Mouse (Mus musculus) ES-E14 (cell line): ENCODE measurements around the gene Nell1. TPM values are rescaled to one million over a fixed set of nuclear protein-coding genes. Genes with fewer than 3 reads are reported as not detected.

Experiments
- DNase-seq: peaks from one replicate; pipeline ENCODE4 v3.0.0-alpha.2; 2013; ENCODE audit warnings: low read depth, low spot score
- H3K27ac ChIP-seq: 2 replicates; pipeline ENCODE4 v1.5.1; 2012; ENCODE audit warnings: low read depth, mild to moderate bottlenecking, low read length, moderate library complexity, mixed read lengths; ENCODE audit not compliant: poor library complexity, insufficient read depth, severe bottlenecking
- H3K36me3 ChIP-seq: 2 replicates; pipeline ENCODE4 v1.6.1; 2012; ENCODE audit warnings: mild to moderate bottlenecking, low read length, moderate library complexity, mixed read lengths; ENCODE audit not compliant: control insufficient read depth, poor library complexity, insufficient read depth, severe bottlenecking
- H3K4me1 ChIP-seq, 2 experiments: fragments of 150-350 bp in 1 of 2; sonication (generic) in 1 of 2; 2 replicates each; pipeline ENCODE4 v1.6.1; 2012; ENCODE audit warnings: low read length in 2 of 2, mild to moderate bottlenecking in 1 of 2, mixed read lengths in 1 of 2; ENCODE audit not compliant: control insufficient read depth in 2 of 2, insufficient read depth in 2 of 2, poor library complexity in 1 of 2
- H3K4me3 ChIP-seq, 2 experiments: fragments of 150-350 bp in 1 of 2; sonication (generic) in 1 of 2; 2 replicates each; pipeline ENCODE4 v1.5.1; 2012; ENCODE audit warnings: low read length in 2 of 2, low read depth in 1 of 2, mild to moderate bottlenecking in 1 of 2, mixed read lengths in 1 of 2; ENCODE audit not compliant: insufficient read depth in 1 of 2, poor library complexity in 1 of 2, severe bottlenecking in 1 of 2
- H3K9ac ChIP-seq: 2 replicates; pipeline ENCODE4 v1.6.1; 2012; ENCODE audit warnings: low read depth, mild to moderate bottlenecking, low read length, mixed read lengths; ENCODE audit not compliant: poor library complexity, insufficient read depth, severe bottlenecking
- H3K9me3 ChIP-seq: fragments of 150-350 bp; sonication (generic); 2 replicates; pipeline ENCODE4 v1.6.1; 2012; ENCODE audit warnings: low read depth, mild to moderate bottlenecking, low read length; ENCODE audit not compliant: control insufficient read depth, insufficient read depth
- CHD2 ChIP-seq: IDR thresholded peaks from 2 replicates; pipeline ENCODE4 v1.6.1; 2014; ENCODE audit warnings: mild to moderate bottlenecking, low read depth, low read length, inconsistent platforms
- HCFC1 ChIP-seq: IDR thresholded peaks from 2 replicates; pipeline ENCODE4 v1.6.1; 2012; ENCODE audit warnings: low read length, inconsistent platforms, borderline replicate concordance; ENCODE audit not compliant: insufficient read depth
- MAFK ChIP-seq: IDR thresholded peaks from 2 replicates; pipeline ENCODE4 v1.6.1; 2014; ENCODE audit warnings: mild to moderate bottlenecking, low read depth, low read length, inconsistent platforms; ENCODE audit not compliant: insufficient read depth
- ZC3H11A ChIP-seq: IDR thresholded peaks from 2 replicates; pipeline ENCODE4 v1.6.1; 2012; ENCODE audit warnings: low read depth, mild to moderate bottlenecking, inconsistent platforms, low read length, borderline replicate concordance
- ZNF384 ChIP-seq: IDR thresholded peaks from 2 replicates; pipeline ENCODE4 v1.6.1; 2012; ENCODE audit warnings: low read depth, low read length, inconsistent platforms
- in situ Hi-C, 2 experiments: fragments of 600-800 bp; cut with MboI; formaldehyde crosslinking; loops; one replicate each; pipeline ENCODE4 v1.15.1; 2025; ENCODE audit warnings: low sequenced_read_pairs in 2 of 2, inconsistent platforms in 1 of 2; ENCODE audit not compliant: unreplicated experiment in 2 of 2
- total RNA-seq: library from RNA; depleted of rRNA; stranded (reverse); fragments of 300-350 nt; gene quantifications from 2 replicates; pipeline ENCODE4 v1.2.3, GENCODE M21; 2012

Nell1 gene
- total RNA-seq, 1 experiment, result 1.8 TPM

DNA sequence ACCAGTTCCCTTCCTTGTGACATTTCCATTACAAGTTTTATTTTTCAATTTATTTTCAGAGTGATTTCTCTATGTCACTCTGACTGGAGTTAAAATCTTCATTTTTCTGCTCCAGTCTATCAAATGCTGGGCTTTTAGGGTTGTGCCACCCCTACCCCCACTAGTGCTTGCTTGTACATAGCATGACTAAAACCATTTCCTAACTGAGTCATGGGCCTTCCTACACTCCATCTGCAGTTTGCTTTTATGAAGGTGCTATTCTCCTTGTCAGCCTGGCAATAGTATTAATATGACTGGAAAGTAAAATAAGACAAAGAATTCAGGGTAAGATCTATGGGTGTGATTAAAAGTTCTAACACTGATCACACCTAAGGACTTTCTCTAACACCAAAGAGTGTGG, 798.9 kb downstream of the Nell1 start:
- in situ Hi-C loops, result no loop called here
- H3K9ac ChIP-seq, result no peak overlapping the region
- H3K4me1 ChIP-seq, result no peaks in the 10 kb centered on the region
- no peak for DNase-seq
- no peak overlapping the region for H3K4me3 ChIP-seq
- no peak overlapping the region for H3K27ac ChIP-seq
- no peaks in the 10 kb centered on the region for H3K36me3 ChIP-seq
- no peak for TF ChIP-seq HCFC1
- TF ChIP-seq CHD2, result no peak
- TF ChIP-seq ZNF384, result no peak
- TF ChIP-seq MAFK, result no peak
- no peak for TF ChIP-seq ZC3H11A
- no peaks in the 10 kb centered on the region for H3K9me3 ChIP-seq

DNA sequence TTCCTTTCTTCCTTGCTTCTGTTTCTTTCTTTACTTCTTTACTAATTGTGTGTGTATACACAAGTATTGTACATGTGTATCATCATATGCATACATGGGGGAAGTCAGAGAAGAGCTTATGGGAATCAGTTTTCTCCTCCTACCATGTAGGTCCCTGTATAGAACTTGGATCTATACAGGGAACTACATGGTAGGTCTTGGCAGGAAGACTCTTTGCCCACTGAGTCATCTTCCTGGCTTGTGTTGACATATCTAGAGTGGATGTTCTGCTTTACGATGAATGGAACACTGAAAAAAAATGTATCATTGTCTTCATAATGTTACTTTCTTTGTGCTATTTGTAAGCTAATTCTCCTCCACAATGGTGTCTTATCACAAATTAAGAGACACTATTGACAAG, 806.4 kb downstream of the Nell1 start:
- H3K9me3 ChIP-seq, result no peaks in the 10 kb centered on the region
- in situ Hi-C loops, result no loop called here
- no peak overlapping the region for H3K9ac ChIP-seq
- no peaks in the 10 kb centered on the region for H3K4me1 ChIP-seq
- no peaks in the 10 kb centered on the region for H3K36me3 ChIP-seq
- H3K4me3 ChIP-seq, result no peak overlapping the region
- no peak overlapping the region for H3K27ac ChIP-seq
- TF ChIP-seq MAFK, result no peak
- TF ChIP-seq ZNF384, result no peak
- TF ChIP-seq ZC3H11A, result no peak
- TF ChIP-seq HCFC1, result no peak
- TF ChIP-seq CHD2, result no peak
- no peak for DNase-seq

DNA sequence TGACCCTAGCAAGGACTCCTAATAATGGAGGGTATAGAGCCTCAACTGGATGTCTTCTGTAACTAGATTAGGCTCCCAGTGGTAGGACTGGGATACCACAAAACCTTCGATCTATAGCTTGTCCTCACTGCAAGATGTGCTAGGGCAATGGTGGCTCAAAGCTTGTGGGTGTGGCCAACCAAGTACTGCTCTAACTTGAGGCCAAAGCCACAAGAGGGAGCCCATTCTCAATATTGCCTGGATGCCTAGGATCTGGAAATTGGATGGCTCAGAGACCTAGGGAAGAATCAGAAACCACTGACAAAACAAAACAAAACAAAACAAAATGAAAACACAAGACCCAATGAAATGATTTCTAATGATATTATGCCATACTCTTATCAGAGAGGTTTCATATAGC, 809.0 kb downstream of the Nell1 start:
- no peaks in the 10 kb centered on the region for H3K9me3 ChIP-seq
- no peaks in the 10 kb centered on the region for H3K4me1 ChIP-seq
- H3K9ac ChIP-seq, result no peak overlapping the region
- peak; percentile 19 for DNase-seq
- no peaks in the 10 kb centered on the region for H3K36me3 ChIP-seq
- H3K4me3 ChIP-seq, result no peak overlapping the region
- H3K27ac ChIP-seq, result no peak overlapping the region
- TF ChIP-seq ZNF384, result no peak
- TF ChIP-seq CHD2, result no peak
- no peak for TF ChIP-seq HCFC1
- no peak for TF ChIP-seq MAFK
- no peak for TF ChIP-seq ZC3H11A
- in situ Hi-C loops, result no loop called here

DNA sequence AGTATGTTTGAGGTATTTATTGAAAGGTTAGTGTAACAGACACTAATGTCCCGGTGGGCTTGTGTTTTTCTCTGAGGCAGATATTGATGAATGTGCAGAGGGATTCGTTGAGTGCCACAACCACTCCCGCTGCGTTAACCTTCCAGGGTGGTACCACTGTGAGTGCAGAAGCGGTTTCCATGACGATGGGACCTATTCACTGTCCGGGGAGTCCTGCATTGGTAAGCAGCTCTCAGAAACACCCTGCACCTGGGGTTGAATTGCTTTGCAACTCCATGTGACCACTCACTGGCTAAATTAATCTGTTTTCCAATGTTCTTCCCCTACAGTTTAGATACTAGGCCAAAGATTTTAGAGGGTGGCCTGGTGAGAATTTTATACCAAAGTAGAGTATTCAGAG, 851.5 kb downstream of the Nell1 start:
- Histone ChIP-seq H3K9me3 (no peaks in the 10 kb centered on the region), H3K27ac (no peak overlapping the region), H3K4me3 (no peak overlapping the region), H3K36me3 (no peaks in the 10 kb centered on the region), H3K9ac (no peak overlapping the region), H3K4me1 (no peaks in the 10 kb centered on the region)
- no peak for TF ChIP-seq MAFK
- no peak for TF ChIP-seq ZNF384
- no peak for TF ChIP-seq HCFC1
- no peak for TF ChIP-seq ZC3H11A
- no peak for TF ChIP-seq CHD2
- DNase-seq, result peak; percentile 3
- in situ Hi-C loops, result no loop called here

DNA sequence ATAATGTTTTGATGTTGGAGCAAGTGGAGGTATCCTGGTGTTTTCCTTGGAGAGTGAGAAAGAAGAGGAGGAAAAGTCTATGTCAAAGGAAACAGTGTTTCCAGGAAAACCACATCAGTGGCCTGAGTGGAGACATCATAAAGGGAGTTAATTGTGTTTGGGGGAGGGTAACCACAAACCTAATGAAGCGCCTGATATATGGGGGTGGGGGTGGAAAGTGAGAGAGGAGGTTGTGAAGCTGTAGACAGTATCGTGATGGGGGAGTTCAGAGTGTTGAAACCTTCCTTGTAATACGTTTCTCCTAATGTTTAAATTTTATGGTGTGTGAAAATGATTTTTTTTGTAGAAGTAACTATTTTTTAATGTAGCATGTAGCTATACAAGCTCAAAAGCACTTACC, 858.1 kb downstream of the Nell1 start:
- no peak for TF ChIP-seq CHD2
- TF ChIP-seq MAFK, result no peak
- TF ChIP-seq HCFC1, result no peak
- TF ChIP-seq ZNF384, result no peak
- TF ChIP-seq ZC3H11A, result no peak
- no peak overlapping the region for H3K9ac ChIP-seq
- H3K9me3 ChIP-seq, result no peaks in the 10 kb centered on the region

More for the DNA sequence above, 858.1 kb downstream of the Nell1 start:
- DNase-seq, result no peak
- in situ Hi-C loops, result no loop called here
- no peak overlapping the region for H3K4me3 ChIP-seq
- no peaks in the 10 kb centered on the region for H3K36me3 ChIP-seq
- no peaks in the 10 kb centered on the region for H3K4me1 ChIP-seq
- H3K27ac ChIP-seq, result no peak overlapping the region
